Mouse (Mus musculus): ENCODE measurements around the gene Map3k6.

GRCm38 (mm10) chr4:133286476-133287077 lies 46.0 kb downstream of the Map3k6 start:
- TF ChIP-seq CTCF (IDR thresholded peaks at IDR 0.05; ENCODE audit: low read depth) (no peak), EP300 (IDR thresholded peaks at IDR 0.05; ENCODE audit: low read depth) (no peak)

All from heart, postnatal 0 days (tissue).